Mouse (Mus musculus) right cerebral cortex, postnatal 36 days (tissue): ENCODE results near the gene Cdh4.

Source experiments
- DNase-seq, 2 experiments: peaks; one replicate each; pipeline ENCODE4 v3.0.0; 2022; ENCODE audit warnings: low spot score in 2 of 2, mixed read lengths in 1 of 2

Gene Cdh4

GRCm38 (mm10) chr2:179664171-179664608 lies 222.0 kb downstream of the Cdh4 start:
- DNase-seq: no peak

- DNase-seq: no peak
Measured at GRCm38 (mm10) chr2:179670689-179671088, 228.5 kb downstream of the Cdh4 start.

GRCm38 (mm10) chr2:179679866-179680265 lies 237.6 kb downstream of the Cdh4 start:
- DNase-seq: peak; percentile 10 to 16

GRCm38 (mm10) chr2:179681386-179681785 lies 239.2 kb downstream of the Cdh4 start:
- DNase-seq: no peak

- no peak for DNase-seq
Measured at GRCm38 (mm10) chr2:179687243-179687681, 245.0 kb downstream of the Cdh4 start.

GRCm38 (mm10) chr2:179688976-179689375 lies 246.7 kb downstream of the Cdh4 start:
- peak; percentile 40 to 51 for DNase-seq

GRCm38 (mm10) chr2:179689761-179690160 lies 247.5 kb downstream of the Cdh4 start:
- no peak for DNase-seq

GRCm38 (mm10) chr2:179690571-179690970 lies 248.3 kb downstream of the Cdh4 start:
- DNase-seq: no peak

- DNase-seq: no peak
Measured at GRCm38 (mm10) chr2:179694936-179695335, 252.7 kb downstream of the Cdh4 start.

GRCm38 (mm10) chr2:179697601-179698000 lies 255.4 kb downstream of the Cdh4 start:
- DNase-seq: no peak

GRCm38 (mm10) chr2:179698196-179698985 lies 256.2 kb downstream of the Cdh4 start:
- no peak for DNase-seq

- DNase-seq: no peak
Measured at GRCm38 (mm10) chr2:179705043-179705442, 262.8 kb downstream of the Cdh4 start.

GRCm38 (mm10) chr2:179705461-179705860 lies 263.2 kb downstream of the Cdh4 start:
- DNase-seq: no peak

- no peak for DNase-seq
Measured at GRCm38 (mm10) chr2:179706616-179707015, 264.4 kb downstream of the Cdh4 start.

- DNase-seq: no peak
Measured at GRCm38 (mm10) chr2:179709111-179709510, 266.9 kb downstream of the Cdh4 start.

GRCm38 (mm10) chr2:179712690-179713089 lies 270.5 kb downstream of the Cdh4 start:
- DNase-seq: no peak

- DNase-seq: no peak
Measured at GRCm38 (mm10) chr2:179713326-179713725, 271.1 kb downstream of the Cdh4 start.

GRCm38 (mm10) chr2:179714145-179714544 lies 271.9 kb downstream of the Cdh4 start:
- DNase-seq: no peak

- DNase-seq: no peak
Measured at GRCm38 (mm10) chr2:179715375-179715774, 273.1 kb downstream of the Cdh4 start.

- DNase-seq: no peak
Measured at GRCm38 (mm10) chr2:179720366-179720765, 278.1 kb downstream of the Cdh4 start.

- DNase-seq: peak in 1 of 2 experiments; percentile 9
Measured at GRCm38 (mm10) chr2:179721534-179722516, 279.6 kb downstream of the Cdh4 start.

GRCm38 (mm10) chr2:179722776-179723386 lies 280.6 kb downstream of the Cdh4 start:
- no peak for DNase-seq
